Mouse (Mus musculus): ENCODE data around the gene Cln3. TPM values are rescaled to one million over a fixed set of nuclear protein-coding genes. Genes with fewer than 3 reads are reported as not detected.

The Cln3 gene
- polyA plus RNA-seq, 2 experiments, result 34.6 to 55.4 TPM

DNA sequence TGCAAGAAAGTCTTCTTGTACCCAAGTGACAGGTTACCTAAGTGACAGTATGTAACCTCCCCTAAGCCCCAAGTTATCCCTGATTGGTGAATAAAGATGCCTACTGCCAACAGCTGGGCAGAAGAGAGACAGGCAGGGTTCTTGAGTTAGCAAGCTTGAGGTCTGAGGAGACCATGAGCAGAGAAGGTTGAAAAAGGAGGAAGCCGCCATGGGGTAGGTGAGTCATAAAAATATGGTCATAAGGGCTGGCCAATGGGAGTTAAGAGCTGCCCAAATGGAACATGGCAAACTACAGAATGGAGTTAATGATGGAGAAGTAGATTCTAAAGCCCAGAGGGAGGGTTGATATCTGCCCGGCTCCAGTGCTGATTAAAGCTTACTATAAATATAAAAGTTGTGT is 40.0 kb downstream of the Cln3 start:
- no peak overlapping the region for H3K9ac ChIP-seq (ENCODE audit: low read depth, low read length, severe bottlenecking)
- peaks cover 55% of the 10 kb centered on the region for H3K36me3 ChIP-seq (ENCODE audit: control insufficient read depth, insufficient read depth, low read length)
- DNase-seq (ENCODE audit: low spot score) (no peak), ATAC-seq (ENCODE audit: low FRiP score, low read depth) (no peak)
- no peaks in the 10 kb centered on the region for H3K4me1 ChIP-seq (ENCODE audit: control insufficient read depth, insufficient read depth, low read length)
- H3K9me3 ChIP-seq (ENCODE audit: control insufficient read depth, low read length), result no peaks in the 10 kb centered on the region
- no peak overlapping the region for H3K4me2 ChIP-seq (replicated peaks; ENCODE audit: low read depth, low read length, severe bottlenecking)
- H3K27ac ChIP-seq (replicated peaks; ENCODE audit: low read depth, low read length), result no peak overlapping the region
- WGBS, result 88% methylated on average over 2 of the region's 2 CpGs
- H3K4me3 ChIP-seq (replicated peaks; ENCODE audit: low read length), result no peak overlapping the region
- TF ChIP-seq POLR2A (IDR thresholded peaks at IDR 0.05; ENCODE audit: borderline replicate concordance, extremely low read depth, insufficient read depth, insufficient read length), result no peak
- H3K27me3 ChIP-seq (ENCODE audit: control insufficient read depth, insufficient read depth, low read length), result no peaks in the 10 kb centered on the region

DNA sequence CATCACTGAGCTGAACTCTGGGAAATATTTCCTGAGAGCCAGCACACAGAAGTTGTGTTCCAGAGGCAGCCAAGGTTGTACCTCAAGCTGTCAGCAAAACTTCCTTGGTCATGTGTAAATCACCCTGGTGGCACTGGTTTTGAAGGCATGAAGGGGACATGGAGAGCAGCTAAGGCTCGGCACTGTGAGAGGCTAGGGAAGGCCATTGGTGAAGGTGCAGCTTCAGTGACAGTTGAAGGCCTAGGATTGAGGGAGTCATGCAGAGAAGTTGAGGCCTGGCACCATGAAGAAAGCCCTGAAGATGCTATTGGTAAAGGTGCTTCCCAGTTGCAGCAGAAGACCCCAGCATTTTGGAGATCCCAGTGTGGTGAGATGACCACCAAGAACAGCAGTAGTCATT is 44.0 kb downstream of the Cln3 start:
- ATAC-seq (ENCODE audit: low FRiP score, low read depth) (no peak), DNase-seq (ENCODE audit: low spot score) (no peak)
- no peak overlapping the region for H3K4me3 ChIP-seq (replicated peaks; ENCODE audit: low read length)
- peaks cover 5% of the 10 kb centered on the region for H3K27me3 ChIP-seq (ENCODE audit: control insufficient read depth, insufficient read depth, low read length)
- H3K36me3 ChIP-seq (ENCODE audit: control insufficient read depth, insufficient read depth, low read length), result peaks cover 17% of the 10 kb centered on the region
- TF ChIP-seq POLR2A (IDR thresholded peaks at IDR 0.05; ENCODE audit: borderline replicate concordance, extremely low read depth, insufficient read depth, insufficient read length), result no peak
- no peak overlapping the region for H3K27ac ChIP-seq (replicated peaks; ENCODE audit: low read depth, low read length)
- H3K4me1 ChIP-seq (ENCODE audit: control insufficient read depth, insufficient read depth, low read length), result no peaks in the 10 kb centered on the region
- H3K9me3 ChIP-seq (ENCODE audit: control insufficient read depth, low read length), result no peaks in the 10 kb centered on the region
- H3K4me2 ChIP-seq (replicated peaks; ENCODE audit: low read depth, low read length, severe bottlenecking), result no peak overlapping the region
- no peak overlapping the region for H3K9ac ChIP-seq (ENCODE audit: low read depth, low read length, severe bottlenecking)
- 84% methylated on average over 1 of the region's 1 CpGs for WGBS

DNA sequence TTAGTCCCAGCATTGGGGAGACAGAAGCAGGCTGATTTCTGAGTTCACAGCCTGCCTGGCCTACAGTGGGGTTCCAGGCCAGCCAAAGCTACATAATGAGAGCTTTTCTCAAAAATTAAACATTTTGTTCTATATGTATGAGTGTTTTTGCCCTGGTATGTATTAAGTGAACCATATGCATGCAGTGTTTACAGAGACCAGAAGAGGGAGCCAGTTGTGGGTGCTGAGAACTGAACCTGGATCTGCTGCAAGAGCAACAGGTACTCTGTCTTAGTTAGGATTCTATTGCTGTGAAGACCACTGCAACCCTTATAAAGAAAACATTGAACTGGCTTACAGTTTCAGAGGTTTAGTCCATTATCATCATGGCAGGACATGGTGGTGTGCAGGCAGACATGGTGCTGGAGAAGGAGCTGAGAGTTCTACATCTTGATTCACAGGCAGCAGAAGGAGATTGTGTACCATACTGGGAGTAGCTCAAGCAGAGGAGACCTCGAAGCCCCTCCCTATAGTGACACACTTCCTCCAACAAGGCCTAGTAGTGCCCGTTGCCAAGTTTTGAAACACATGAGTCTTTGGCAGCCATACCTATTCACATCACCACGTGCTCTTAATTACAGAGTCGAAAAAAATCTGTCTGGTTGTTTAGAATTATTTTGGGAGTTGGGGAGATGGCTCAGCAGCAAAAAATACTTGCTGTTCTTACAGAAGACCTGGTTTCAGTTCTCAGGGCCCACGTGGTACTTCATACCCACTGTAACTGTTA is 47.6 kb downstream of the Cln3 start:
- WGBS, result 65% methylated on average over 5 of the region's 5 CpGs
- Histone ChIP-seq H3K27me3 (ENCODE audit: control insufficient read depth, insufficient read depth, low read length) (peaks cover 14% of the 10 kb centered on the region), H3K4me2 (replicated peaks; ENCODE audit: low read depth, low read length, severe bottlenecking) (no peak overlapping the region), H3K9ac (ENCODE audit: low read depth, low read length, severe bottlenecking) (no peak overlapping the region), H3K36me3 (ENCODE audit: control insufficient read depth, insufficient read depth, low read length) (no peaks in the 10 kb centered on the region), H3K4me3 (replicated peaks; ENCODE audit: low read length) (no peak overlapping the region), H3K4me1 (ENCODE audit: control insufficient read depth, insufficient read depth, low read length) (no peaks in the 10 kb centered on the region), H3K27ac (replicated peaks; ENCODE audit: low read depth, low read length) (no peak overlapping the region), H3K9me3 (ENCODE audit: control insufficient read depth, low read length) (no peaks in the 10 kb centered on the region)
- TF ChIP-seq POLR2A (IDR thresholded peaks at IDR 0.05; ENCODE audit: borderline replicate concordance, extremely low read depth, insufficient read depth, insufficient read length), result no peak
- ATAC-seq (ENCODE audit: low FRiP score, low read depth) (no peak), DNase-seq (ENCODE audit: low spot score) (no peak)

DNA sequence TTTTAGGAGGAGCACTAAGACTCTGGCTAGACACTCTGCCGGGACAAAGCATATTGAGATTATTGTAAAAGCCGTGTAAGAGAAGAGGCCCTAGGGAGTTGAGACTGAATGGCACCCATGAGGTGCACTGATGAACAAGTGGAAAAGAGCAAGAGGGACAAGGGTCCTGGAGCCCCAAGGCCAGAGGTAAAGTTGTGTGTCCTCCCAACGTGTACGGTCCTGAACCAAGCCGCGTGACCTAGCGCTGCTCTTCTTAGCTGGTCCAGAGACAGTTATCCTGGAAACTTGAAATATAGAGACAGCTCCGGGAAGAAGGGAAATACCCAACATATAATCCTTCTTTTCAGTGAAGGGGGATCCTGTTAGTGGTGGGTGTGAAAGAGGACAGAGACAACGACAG is 49.2 kb downstream of the Cln3 start:
- 61% methylated on average over 9 of the region's 9 CpGs for WGBS
- H3K4me3 ChIP-seq (replicated peaks; ENCODE audit: low read length), result peak overlapping the region; percentile 44
- ATAC-seq (ENCODE audit: low FRiP score, low read depth), result no peak
- H3K9ac ChIP-seq (ENCODE audit: low read depth, low read length, severe bottlenecking), result 0 out of 2 replicates have a peak overlapping the region, but pooled peaks have one; percentile 64
- H3K27ac ChIP-seq (replicated peaks; ENCODE audit: low read depth, low read length), result no peak overlapping the region
- H3K4me1 ChIP-seq (ENCODE audit: control insufficient read depth, insufficient read depth, low read length), result no peaks in the 10 kb centered on the region
- no peak for TF ChIP-seq POLR2A (IDR thresholded peaks at IDR 0.05; ENCODE audit: borderline replicate concordance, extremely low read depth, insufficient read depth, insufficient read length)
- H3K36me3 ChIP-seq (ENCODE audit: control insufficient read depth, insufficient read depth, low read length), result no peaks in the 10 kb centered on the region
- DNase-seq (ENCODE audit: low spot score), result no peak
- peak overlapping the region; percentile 78; the same call in 1 of the 2 replicates for H3K4me2 ChIP-seq (replicated peaks; ENCODE audit: low read depth, low read length, severe bottlenecking)
- H3K27me3 ChIP-seq (ENCODE audit: control insufficient read depth, insufficient read depth, low read length), result peaks cover 14% of the 10 kb centered on the region
- H3K9me3 ChIP-seq (ENCODE audit: control insufficient read depth, low read length), result no peaks in the 10 kb centered on the region

DNA sequence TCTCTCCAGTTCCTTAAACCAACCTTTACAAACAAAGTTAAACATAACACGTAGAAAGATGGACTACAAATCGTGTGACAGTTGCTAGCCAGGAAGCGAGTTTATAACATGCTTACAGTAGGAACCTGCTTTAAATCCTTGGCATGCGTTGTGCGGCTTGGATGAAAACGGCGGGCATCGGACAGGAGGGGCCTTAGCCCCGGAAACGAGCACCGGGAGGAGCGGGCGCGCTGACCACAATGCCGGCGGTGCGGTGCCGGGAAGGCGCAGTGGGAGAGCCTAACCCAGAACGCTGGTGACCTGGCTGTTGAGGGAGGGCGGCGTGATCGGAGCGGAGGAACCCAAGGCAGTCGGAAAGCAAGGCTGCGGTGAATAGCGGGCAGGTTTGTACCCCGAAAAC is 49.9 kb downstream of the Cln3 start:
- no peaks in the 10 kb centered on the region for H3K9me3 ChIP-seq (ENCODE audit: control insufficient read depth, low read length)
- peaks cover 14% of the 10 kb centered on the region for H3K27me3 ChIP-seq (ENCODE audit: control insufficient read depth, insufficient read depth, low read length)
- no peak for DNase-seq (ENCODE audit: low spot score)
- H3K4me3 ChIP-seq (replicated peaks; ENCODE audit: low read length), result peak overlapping the region; percentile 44
- H3K4me1 ChIP-seq (ENCODE audit: control insufficient read depth, insufficient read depth, low read length), result no peaks in the 10 kb centered on the region
- ATAC-seq (ENCODE audit: low FRiP score, low read depth), result no peak
- 1% methylated on average over 28 of the region's 28 CpGs for WGBS
- peak overlapping the region; percentile 78 for H3K4me2 ChIP-seq (replicated peaks; ENCODE audit: low read depth, low read length, severe bottlenecking)
- peak overlapping the region; percentile 64 for H3K9ac ChIP-seq (ENCODE audit: low read depth, low read length, severe bottlenecking)
- no peaks in the 10 kb centered on the region for H3K36me3 ChIP-seq (ENCODE audit: control insufficient read depth, insufficient read depth, low read length)
- no peak for TF ChIP-seq POLR2A (IDR thresholded peaks at IDR 0.05; ENCODE audit: borderline replicate concordance, extremely low read depth, insufficient read depth, insufficient read length)
- H3K27ac ChIP-seq (replicated peaks; ENCODE audit: low read depth, low read length), result no peak overlapping the region
